Mouse (Mus musculus) CH12.LX (cell line): ENCODE measurements around the gene Ubl3.

Experiments used
- CTCF ChIP-seq, 2 experiments: IDR thresholded peaks in 1 of 2; conservative IDR thresholded peaks in 1 of 2; 2 replicates each; pipeline ENCODE4 v1.5.1; 2011 to 2012; ENCODE audit warnings: low read depth in 2 of 2, low read length in 2 of 2, improper control_type of control experiment in 1 of 2, inconsistent platforms in 1 of 2, mild to moderate bottlenecking in 1 of 2, moderate library complexity in 1 of 2
- ETS1 ChIP-seq: conservative IDR thresholded peaks from 2 replicates; pipeline ENCODE4 v1.6.1; 2012; ENCODE audit warnings: low read depth, mild to moderate bottlenecking, inconsistent platforms, low read length, improper control_type of control experiment, moderate library complexity
- MEF2A ChIP-seq: IDR thresholded peaks from 2 replicates; pipeline ENCODE4 v1.6.1; 2014; ENCODE audit warnings: low read depth, mild to moderate bottlenecking, inconsistent platforms, low read length, improper control_type of control experiment, borderline replicate concordance

DNA sequence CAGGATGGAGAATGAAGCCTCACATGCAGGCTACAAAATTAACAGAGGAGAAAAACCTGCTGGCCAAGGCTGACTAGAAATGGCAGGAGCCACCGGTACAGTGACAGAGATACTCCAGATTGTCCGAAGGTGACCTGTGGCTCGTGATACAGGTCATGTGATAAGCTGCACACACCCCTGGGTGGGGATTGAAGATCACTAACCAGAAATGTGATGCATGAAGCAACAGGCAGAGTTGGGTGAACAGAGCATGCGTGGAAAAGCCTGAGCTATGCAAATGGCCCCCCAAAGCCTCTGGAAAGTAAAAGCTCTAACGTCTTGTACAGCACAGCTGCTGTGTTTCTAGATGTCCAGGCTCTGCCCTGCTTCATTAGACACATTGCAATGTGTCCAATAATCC lies 3.9 kb upstream of the Ubl3 start:
- TF ChIP-seq ETS1: no peak; the same call in 1 of the 2 replicates
- no peak for TF ChIP-seq CTCF (conservative IDR thresholded peaks at IDR 0.05 in 1 of 2, IDR thresholded peaks at IDR 0.05 in 1 of 2; ENCODE audit: low read depth in 2 of 2, low read length in 2 of 2)
- 0 out of 2 replicates have a peak, but pooled peaks have one; percentile 11 for TF ChIP-seq MEF2A
